Mouse (Mus musculus) ES-Bruce4 (cell line): ENCODE data around the gene Renbp.

Experiments
- CTCF ChIP-seq: IDR thresholded peaks from one replicate; pipeline ENCODE4 v1.8.1; 2011; ENCODE audit warnings: low read depth, low read length
- EP300 ChIP-seq: IDR thresholded peaks from 2 replicates; pipeline ENCODE4 v1.6.1; 2011; ENCODE audit warnings: low read depth, low read length; ENCODE audit not compliant: insufficient read depth

GRCm38 (mm10) chrX:73954988-73955387, 24.3 kb upstream of the Renbp start:
- TF ChIP-seq CTCF (no peak), EP300 (no peak)
